Mouse (Mus musculus): ENCODE results near the gene Poc1a.

Gene Poc1a

GRCm38 (mm10) chr9:106300176-106300803 lies 19.4 kb downstream of the Poc1a start:
- DNase-seq (ENCODE audit: extremely low read depth, low read depth, low spot score): no peak

GRCm38 (mm10) chr9:106300949-106301348 lies 20.1 kb downstream of the Poc1a start:
- DNase-seq (ENCODE audit: extremely low read depth, low read depth, low spot score): no peak

- no peak for DNase-seq (ENCODE audit: extremely low read depth, low read depth, low spot score)
Measured at GRCm38 (mm10) chr9:106301446-106302080, 20.7 kb downstream of the Poc1a start.

- no peak for DNase-seq (ENCODE audit: extremely low read depth, low read depth, low spot score)
Measured at GRCm38 (mm10) chr9:106302446-106303150, 21.7 kb downstream of the Poc1a start.

- DNase-seq (ENCODE audit: extremely low read depth, low read depth, low spot score): no peak
Measured at GRCm38 (mm10) chr9:106303460-106303960, 22.6 kb downstream of the Poc1a start.

GRCm38 (mm10) chr9:106305228-106305627 lies 24.4 kb downstream of the Poc1a start:
- no peak for DNase-seq (ENCODE audit: extremely low read depth, low read depth, low spot score)

- no peak for DNase-seq (ENCODE audit: extremely low read depth, low read depth, low spot score)
Measured at GRCm38 (mm10) chr9:106306662-106307351, 25.9 kb downstream of the Poc1a start.

- DNase-seq (ENCODE audit: extremely low read depth, low read depth, low spot score): no peak
Measured at GRCm38 (mm10) chr9:106308151-106308550, 27.3 kb downstream of the Poc1a start.

- no peak for DNase-seq (ENCODE audit: extremely low read depth, low read depth, low spot score)
Measured at GRCm38 (mm10) chr9:106308555-106308954, 27.7 kb downstream of the Poc1a start.

GRCm38 (mm10) chr9:106308983-106309382 lies 28.1 kb downstream of the Poc1a start:
- DNase-seq (ENCODE audit: extremely low read depth, low read depth, low spot score): no peak

- DNase-seq (ENCODE audit: extremely low read depth, low read depth, low spot score): no peak
Measured at GRCm38 (mm10) chr9:106309859-106310258, 29.0 kb downstream of the Poc1a start.

- DNase-seq (ENCODE audit: extremely low read depth, low read depth, low spot score): no peak
Measured at GRCm38 (mm10) chr9:106311625-106312191, 30.8 kb downstream of the Poc1a start.

GRCm38 (mm10) chr9:106312950-106313360 lies 32.1 kb downstream of the Poc1a start:
- no peak for DNase-seq (ENCODE audit: extremely low read depth, low read depth, low spot score)

- no peak for DNase-seq (ENCODE audit: extremely low read depth, low read depth, low spot score)
Measured at GRCm38 (mm10) chr9:106314196-106314595, 33.3 kb downstream of the Poc1a start.

- DNase-seq (ENCODE audit: extremely low read depth, low read depth, low spot score): no peak
Measured at GRCm38 (mm10) chr9:106318074-106318473, 37.2 kb downstream of the Poc1a start.

GRCm38 (mm10) chr9:106319095-106319494 lies 38.2 kb downstream of the Poc1a start:
- DNase-seq (ENCODE audit: extremely low read depth, low read depth, low spot score): no peak

- DNase-seq (ENCODE audit: extremely low read depth, low read depth, low spot score): no peak
Measured at GRCm38 (mm10) chr9:106322497-106322896, 41.6 kb downstream of the Poc1a start.

- no peak for DNase-seq (ENCODE audit: extremely low read depth, low read depth, low spot score)
Measured at GRCm38 (mm10) chr9:106326241-106326640, 45.4 kb downstream of the Poc1a start.

- DNase-seq (ENCODE audit: extremely low read depth, low read depth, low spot score): no peak
Measured at GRCm38 (mm10) chr9:106327125-106327809, 46.4 kb downstream of the Poc1a start.

- no peak for DNase-seq (ENCODE audit: extremely low read depth, low read depth, low spot score)
Measured at GRCm38 (mm10) chr9:106328068-106328610, 47.3 kb downstream of the Poc1a start.
